Mouse (Mus musculus) megakaryocyte, embryonic 14.5 days (primary cell): ENCODE data around the gene Kdr.

Source experiments
- FLI1 ChIP-seq: IDR thresholded peaks from 2 replicates; pipeline ENCODE4 v1.6.1; 2012; ENCODE audit warnings: low read length, inconsistent platforms, mixed read lengths
- GATA1 ChIP-seq: IDR thresholded peaks from 3 replicates; pipeline ENCODE4 v1.6.1; 2012; ENCODE audit warnings: mixed read lengths, low read length, inconsistent platforms, borderline replicate concordance

- no peak for TF ChIP-seq GATA1
- TF ChIP-seq FLI1 = no peak
Measured at GRCm38 (mm10) chr5:75933521-75934044, 44.7 kb downstream of the Kdr start.
